Mouse (Mus musculus): ENCODE results near the gene Vapb. TPM values are rescaled to one million over a fixed set of nuclear protein-coding genes. Genes with fewer than 3 reads are reported as not detected.
"Not testable (repeated sequence)": the region's sequence is repeated elsewhere in the genome, so short reads cannot be mapped to it uniquely, and the experiment has no call there.

Gene Vapb
- polyA plus RNA-seq, 2 experiments, result 15.2 to 37.0 TPM

DNA sequence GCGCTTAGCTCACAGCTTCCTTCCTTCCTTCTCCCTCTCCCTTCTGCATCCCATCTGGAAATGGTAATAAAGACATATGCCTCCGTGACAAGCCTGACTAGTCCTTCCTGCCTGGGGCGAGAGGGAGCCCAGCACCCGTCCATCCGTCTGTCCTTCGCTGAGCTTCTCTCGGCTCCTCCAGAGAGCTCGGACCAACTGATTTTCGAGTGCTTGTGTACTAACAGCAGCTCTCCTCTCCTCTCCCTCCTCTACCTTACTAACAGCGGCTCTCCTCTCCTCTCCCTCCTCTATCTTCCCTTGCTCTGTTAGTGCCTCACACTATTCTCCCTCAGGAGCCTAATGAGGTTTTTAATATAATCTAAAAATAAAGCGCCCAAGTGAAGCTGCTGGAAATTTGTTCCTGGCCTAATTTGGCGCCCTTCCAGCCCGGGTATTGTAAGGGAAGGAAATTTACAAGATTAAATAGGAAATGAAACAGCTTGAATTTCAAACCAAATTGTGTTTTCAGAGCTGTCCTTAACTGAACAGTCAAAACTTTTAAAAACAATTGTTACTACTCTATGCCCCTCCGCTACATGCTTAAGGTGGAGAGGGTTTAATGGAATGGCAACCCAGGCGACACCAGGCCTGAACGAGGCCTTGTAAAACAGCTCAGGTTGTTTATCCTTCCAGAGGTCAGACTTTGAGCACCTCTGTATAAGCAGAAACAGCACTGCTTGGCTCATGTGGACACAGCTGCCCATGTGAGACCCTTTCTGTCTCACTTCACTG, 35.0 kb upstream of the Vapb start:
- ATAC-seq (ENCODE audit: low FRiP score, low read depth) (peak; percentile 41; the same call in 1 of the 2 replicates), DNase-seq (ENCODE audit: low spot score) (peak; percentile 32)
- no peak overlapping the region for H3K4me3 ChIP-seq (replicated peaks; ENCODE audit: low read length)
- WGBS, result 26% methylated on average over 16 of the region's 16 CpGs
- no peak overlapping the region for H3K9ac ChIP-seq (ENCODE audit: low read depth, low read length, severe bottlenecking)
- no peaks in the 10 kb centered on the region for H3K27me3 ChIP-seq (ENCODE audit: control insufficient read depth, insufficient read depth, low read length)
- H3K27ac ChIP-seq (replicated peaks; ENCODE audit: low read depth, low read length), result peak overlapping the region; percentile 43
- TF ChIP-seq POLR2A (IDR thresholded peaks at IDR 0.05; ENCODE audit: borderline replicate concordance, extremely low read depth, insufficient read depth, insufficient read length), result no peak
- peaks cover 17% of the 10 kb centered on the region for H3K4me1 ChIP-seq (ENCODE audit: control insufficient read depth, insufficient read depth, low read length)
- no peak overlapping the region for H3K4me2 ChIP-seq (replicated peaks; ENCODE audit: low read depth, low read length, severe bottlenecking)
- peaks cover 64% of the 10 kb centered on the region for H3K36me3 ChIP-seq (ENCODE audit: control insufficient read depth, insufficient read depth, low read length)
- no peaks in the 10 kb centered on the region for H3K9me3 ChIP-seq (ENCODE audit: control insufficient read depth, low read length)

DNA sequence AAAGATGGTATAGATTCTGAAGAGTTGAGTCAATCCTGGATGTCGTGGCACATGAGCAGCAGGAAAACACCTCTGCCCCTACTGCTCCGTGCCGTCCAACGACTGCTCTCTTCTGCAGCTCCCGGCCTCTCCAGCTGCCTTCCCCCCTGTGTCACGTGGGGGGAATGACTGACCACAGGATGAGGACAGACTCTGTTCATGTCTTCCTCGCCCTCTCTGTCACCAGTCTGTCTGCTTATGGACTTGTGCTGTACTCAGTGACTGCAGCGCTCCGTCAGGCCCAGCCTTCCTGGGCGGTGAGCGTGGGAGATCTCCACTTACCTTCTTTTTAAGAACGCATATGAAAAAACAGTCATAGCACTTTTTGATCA, 34.5 kb upstream of the Vapb start:
- Histone ChIP-seq H3K9me3 (ENCODE audit: control insufficient read depth, low read length) (no peaks in the 10 kb centered on the region), H3K27me3 (ENCODE audit: control insufficient read depth, insufficient read depth, low read length) (no peaks in the 10 kb centered on the region), H3K4me3 (replicated peaks; ENCODE audit: low read length) (no peak overlapping the region), H3K27ac (replicated peaks; ENCODE audit: low read depth, low read length) (peak overlapping the region; percentile 43), H3K36me3 (ENCODE audit: control insufficient read depth, insufficient read depth, low read length) (peaks cover 61% of the 10 kb centered on the region), H3K9ac (ENCODE audit: low read depth, low read length, severe bottlenecking) (no peak overlapping the region), H3K4me2 (replicated peaks; ENCODE audit: low read depth, low read length, severe bottlenecking) (no peak overlapping the region), H3K4me1 (ENCODE audit: control insufficient read depth, insufficient read depth, low read length) (peaks cover 17% of the 10 kb centered on the region)
- DNase-seq (ENCODE audit: low spot score) (no peak), ATAC-seq (ENCODE audit: low FRiP score, low read depth) (no peak)
- TF ChIP-seq POLR2A (IDR thresholded peaks at IDR 0.05; ENCODE audit: borderline replicate concordance, extremely low read depth, insufficient read depth, insufficient read length), result no peak
- 52% methylated on average over 12 of the region's 12 CpGs for WGBS

DNA sequence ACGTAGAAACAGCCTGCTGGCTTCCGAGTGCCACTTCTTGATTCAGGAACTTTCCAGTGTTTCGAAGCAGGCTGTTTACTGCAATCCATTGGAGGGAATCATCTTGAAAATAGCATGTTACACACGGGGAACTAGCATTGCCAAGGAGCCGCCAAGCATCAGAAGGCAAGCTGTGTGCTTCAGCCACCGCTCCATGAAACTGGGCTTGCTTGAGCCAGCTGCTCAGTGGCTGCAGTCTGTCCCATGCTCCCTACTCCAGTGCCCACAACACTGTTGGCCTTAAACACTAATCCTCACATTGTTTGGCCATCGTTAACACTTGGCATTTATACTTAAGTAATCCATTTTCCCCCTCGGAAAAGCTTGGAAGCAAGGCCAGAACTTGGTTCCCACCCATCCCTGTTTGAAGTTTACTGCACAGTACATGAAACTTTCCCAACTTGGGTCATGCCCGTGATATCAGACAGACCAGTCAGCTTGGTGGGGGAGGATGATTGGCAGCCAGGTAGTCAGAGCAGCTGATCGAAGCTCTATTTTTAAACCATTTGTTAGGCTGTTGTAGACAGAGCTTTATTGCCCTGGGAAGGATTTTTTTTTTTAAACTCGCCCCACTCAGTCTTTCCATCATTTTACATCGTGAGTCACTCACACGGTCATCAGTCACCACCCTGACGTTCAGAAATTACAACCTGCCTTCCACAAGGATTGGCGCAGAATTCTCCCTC, 31.3 kb upstream of the Vapb start:
- Histone ChIP-seq H3K27ac (replicated peaks; ENCODE audit: low read depth, low read length) (no peak overlapping the region), H3K36me3 (ENCODE audit: control insufficient read depth, insufficient read depth, low read length) (peaks cover 45% of the 10 kb centered on the region)
- WGBS, result 67% methylated on average over 15 of the region's 15 CpGs

DNA sequence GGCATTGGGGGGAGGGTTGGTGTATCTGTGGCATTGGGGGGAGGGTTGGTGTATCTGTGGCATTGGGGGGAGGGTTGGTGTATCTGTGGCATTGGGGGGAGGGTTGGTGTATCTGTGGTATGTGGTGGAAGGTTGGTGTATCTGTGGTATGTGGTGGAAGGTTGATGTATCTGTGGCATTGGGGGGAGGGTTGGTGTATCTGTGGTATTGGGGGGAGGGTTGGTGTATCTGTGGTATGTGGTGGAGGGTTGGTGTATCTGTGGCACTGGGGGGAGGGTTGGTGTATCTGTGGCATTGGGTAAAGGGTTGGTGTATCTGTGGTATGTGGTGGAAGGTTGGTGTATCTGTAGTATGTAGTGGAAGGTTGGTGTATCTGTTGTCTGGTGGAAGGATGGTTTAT, 29.7 kb upstream of the Vapb start:
- Histone ChIP-seq H3K36me3 (ENCODE audit: control insufficient read depth, insufficient read depth, low read length) (peaks cover 32% of the 10 kb centered on the region), H3K4me1 (ENCODE audit: control insufficient read depth, insufficient read depth, low read length) (peaks cover 20% of the 10 kb centered on the region)
- H3K27me3 ChIP-seq (ENCODE audit: control insufficient read depth, insufficient read depth, low read length); H3K9me3 ChIP-seq (ENCODE audit: control insufficient read depth, low read length); H3K4me3 ChIP-seq (replicated peaks; ENCODE audit: low read length); H3K9ac ChIP-seq (ENCODE audit: low read depth, low read length, severe bottlenecking); ATAC-seq (ENCODE audit: low FRiP score, low read depth); H3K27ac ChIP-seq (replicated peaks; ENCODE audit: low read depth, low read length); DNase-seq (ENCODE audit: low spot score); H3K4me2 ChIP-seq (replicated peaks; ENCODE audit: low read depth, low read length, severe bottlenecking): not testable (repeated sequence)

More for the DNA sequence above, 31.3 kb upstream of the Vapb start:
- no peak overlapping the region for H3K4me2 ChIP-seq (replicated peaks; ENCODE audit: low read depth, low read length, severe bottlenecking)
- peaks cover 30% of the 10 kb centered on the region for H3K4me1 ChIP-seq (ENCODE audit: control insufficient read depth, insufficient read depth, low read length)
- DNase-seq (ENCODE audit: low spot score), result no peak
- H3K27me3 ChIP-seq (ENCODE audit: control insufficient read depth, insufficient read depth, low read length), result no peaks in the 10 kb centered on the region
- TF ChIP-seq POLR2A (IDR thresholded peaks at IDR 0.05; ENCODE audit: borderline replicate concordance, extremely low read depth, insufficient read depth, insufficient read length), result no peak
- H3K4me3 ChIP-seq (replicated peaks; ENCODE audit: low read length), result no peak overlapping the region
- no peaks in the 10 kb centered on the region for H3K9me3 ChIP-seq (ENCODE audit: control insufficient read depth, low read length)
- ATAC-seq (ENCODE audit: low FRiP score, low read depth), result peak; percentile 42; the same call in 1 of the 2 replicates
- no peak overlapping the region for H3K9ac ChIP-seq (ENCODE audit: low read depth, low read length, severe bottlenecking)

DNA sequence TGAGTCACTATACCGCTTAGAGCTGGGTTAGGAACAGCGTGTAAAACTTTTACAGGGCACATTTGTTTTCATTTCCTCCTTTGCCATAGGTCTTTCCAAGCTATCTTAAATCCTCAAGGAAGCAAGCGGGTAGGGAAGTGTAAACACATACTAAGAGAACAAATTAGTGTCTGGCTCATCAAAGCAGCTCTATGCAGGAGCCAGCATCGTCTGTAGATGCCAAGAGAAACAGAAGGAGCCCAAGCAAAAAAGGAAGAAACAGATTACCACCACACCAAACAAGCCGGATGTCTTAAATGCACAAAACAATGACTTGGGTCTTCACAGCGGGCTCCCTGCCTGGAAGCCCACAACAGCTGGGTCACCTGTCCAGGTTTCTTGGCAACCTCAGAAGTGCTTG, 27.1 kb upstream of the Vapb start:
- 35% methylated on average over 6 of the region's 6 CpGs for WGBS
- H3K9me3 ChIP-seq (ENCODE audit: control insufficient read depth, low read length), result no peaks in the 10 kb centered on the region
- H3K9ac ChIP-seq (ENCODE audit: low read depth, low read length, severe bottlenecking), result no peak overlapping the region
- no peak overlapping the region for H3K4me3 ChIP-seq (replicated peaks; ENCODE audit: low read length)
- TF ChIP-seq POLR2A (IDR thresholded peaks at IDR 0.05; ENCODE audit: borderline replicate concordance, extremely low read depth, insufficient read depth, insufficient read length), result no peak
- no peak overlapping the region for H3K27ac ChIP-seq (replicated peaks; ENCODE audit: low read depth, low read length)
- H3K4me2 ChIP-seq (replicated peaks; ENCODE audit: low read depth, low read length, severe bottlenecking), result no peak overlapping the region
- peaks cover 17% of the 10 kb centered on the region for H3K4me1 ChIP-seq (ENCODE audit: control insufficient read depth, insufficient read depth, low read length)
- ATAC-seq (ENCODE audit: low FRiP score, low read depth), result no peak
- peaks cover 11% of the 10 kb centered on the region for H3K36me3 ChIP-seq (ENCODE audit: control insufficient read depth, insufficient read depth, low read length)
- H3K27me3 ChIP-seq (ENCODE audit: control insufficient read depth, insufficient read depth, low read length), result no peaks in the 10 kb centered on the region
- DNase-seq (ENCODE audit: low spot score), result no peak
